Mouse (Mus musculus): ENCODE results near the gene Cyp4f37. TPM values are rescaled to one million over a fixed set of nuclear protein-coding genes. Genes with fewer than 3 reads are reported as not detected.
"Not testable (repeated sequence)": the region's sequence is repeated elsewhere in the genome, so short reads cannot be mapped to it uniquely, and the experiment has no call there.

The Cyp4f37 gene
- polyA plus RNA-seq (2015; fragmentation: Nextera tagmentation; extraction: Ambion mirVana): not detected in 2 replicates

DNA sequence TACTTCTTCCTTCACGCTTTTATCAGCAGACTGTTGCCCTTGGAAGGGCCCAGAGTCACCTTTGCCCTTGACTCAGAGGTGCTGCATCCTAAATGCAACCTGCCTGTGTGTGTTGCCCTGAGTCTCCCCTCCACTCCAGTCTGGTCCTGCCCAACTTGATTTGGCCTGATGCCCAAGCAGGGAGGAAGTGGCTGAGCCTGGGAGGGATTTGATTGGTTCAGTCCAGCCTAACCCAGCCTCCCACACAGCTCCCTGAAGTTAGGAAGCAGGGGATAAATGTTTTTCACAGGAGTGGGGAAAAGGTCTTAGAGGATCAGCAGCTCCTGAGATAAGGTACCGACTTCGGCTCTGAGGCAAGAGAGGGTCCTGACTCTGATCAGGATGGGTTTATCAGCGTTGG lies at the start of gene Cyp4f37:
Gene Cyp4f37, plus strand, starts transcription at position 292 of the 400 bp plus-strand sequence.
- H3K4me3 ChIP-seq (replicated peaks); H3K36me3 ChIP-seq; H3K9me3 ChIP-seq (replicated peaks); H3K27me3 ChIP-seq; DNase-seq; H3K4me2 ChIP-seq; H3K4me1 ChIP-seq (replicated peaks); H3K27ac ChIP-seq; H3K9ac ChIP-seq; ATAC-seq (ENCODE audit: low read depth): not testable (repeated sequence)
- 46% methylated on average over 4 of the region's 4 CpGs for WGBS (ENCODE audit: insufficient replicate concordance)

- H3K4me2 ChIP-seq; H3K4me3 ChIP-seq (replicated peaks); H3K4me1 ChIP-seq (replicated peaks); H3K36me3 ChIP-seq; H3K27me3 ChIP-seq; H3K9ac ChIP-seq; DNase-seq; H3K9me3 ChIP-seq (replicated peaks); ATAC-seq (ENCODE audit: low read depth); H3K27ac ChIP-seq: not testable (repeated sequence)
- WGBS (ENCODE audit: insufficient replicate concordance): 60% methylated on average over 2 of the region's 2 CpGs
Observed at GRCm38 (mm10) chr17:32573286-32573685, 47.8 kb upstream of the Cyp4f37 start.

GRCm38 (mm10) chr17:32577496-32578186 lies 43.5 kb upstream of the Cyp4f37 start:
- whole genome bisulfite sequencing (ENCODE audit: insufficient replicate concordance): 54% methylated on average over 7 of the region's 7 CpGs
- DNase-seq: no peak
- H3K9me3 ChIP-seq (replicated peaks): no peaks in the 10 kb centered on the region
- H3K36me3 ChIP-seq: no peaks in the 10 kb centered on the region
- no peak overlapping the region for H3K4me2 ChIP-seq
- no peaks in the 10 kb centered on the region for H3K4me1 ChIP-seq (replicated peaks)
- no peak overlapping the region for H3K9ac ChIP-seq
- no peaks in the 10 kb centered on the region for H3K27me3 ChIP-seq
- no peak overlapping the region for H3K4me3 ChIP-seq (replicated peaks)
- H3K27ac ChIP-seq: no peak overlapping the region
- no peak for ATAC-seq (ENCODE audit: low read depth)

DNA sequence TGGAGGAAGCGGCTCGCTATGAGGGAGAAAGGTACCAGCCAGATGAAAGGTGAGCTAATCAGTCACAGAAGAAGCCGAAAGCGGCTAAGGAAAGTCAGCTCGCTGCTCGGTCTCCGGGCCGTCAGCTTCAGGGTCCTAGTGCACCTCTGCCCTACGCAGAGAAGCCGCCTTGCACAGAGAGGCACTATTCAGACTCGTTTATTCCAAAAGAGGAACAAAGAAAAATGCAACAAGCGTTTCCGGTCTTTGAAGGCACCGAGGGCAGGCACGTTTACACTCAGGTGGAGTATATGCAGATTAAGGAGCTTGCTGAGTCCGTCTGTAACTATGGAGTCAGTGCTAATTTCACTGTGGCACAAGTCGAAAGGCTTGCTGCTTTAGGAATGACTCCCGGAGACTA lies 24.6 kb upstream of the Cyp4f37 start:
- no peak overlapping the region for H3K4me2 ChIP-seq
- WGBS (ENCODE audit: insufficient replicate concordance): 78% methylated on average over 18 of the region's 18 CpGs
- no peak overlapping the region for H3K4me3 ChIP-seq (replicated peaks)
- no peak overlapping the region for H3K27ac ChIP-seq
- DNase-seq (no peak), ATAC-seq (ENCODE audit: low read depth) (no peak)
- no peaks in the 10 kb centered on the region for H3K4me1 ChIP-seq (replicated peaks)
- H3K36me3 ChIP-seq: no peaks in the 10 kb centered on the region
- H3K9ac ChIP-seq: no peak overlapping the region
- no peaks in the 10 kb centered on the region for H3K27me3 ChIP-seq
- 0 out of 2 replicates have a peak, but pooled peaks cover 5% of the 10 kb centered on the region for H3K9me3 ChIP-seq (replicated peaks)

GRCm38 (mm10) chr17:32608055-32608454 lies 13.1 kb upstream of the Cyp4f37 start:
- Histone ChIP-seq H3K9me3 (replicated peaks) (no peaks in the 10 kb centered on the region), H3K27me3 (no peaks in the 10 kb centered on the region), H3K4me2 (no peak overlapping the region), H3K4me1 (replicated peaks) (no peaks in the 10 kb centered on the region), H3K9ac (no peak overlapping the region), H3K27ac (no peak overlapping the region), H3K4me3 (replicated peaks) (no peak overlapping the region), H3K36me3 (no peaks in the 10 kb centered on the region)
- DNase-seq: no peak
- ATAC-seq (ENCODE audit: low read depth): no peak
- WGBS (ENCODE audit: insufficient replicate concordance): 39% methylated on average over 1 of the region's 1 CpGs

GRCm38 (mm10) chr17:32610231-32610630 lies 10.9 kb upstream of the Cyp4f37 start:
- 55% methylated on average over 3 of the region's 3 CpGs for WGBS (ENCODE audit: insufficient replicate concordance)
- not testable (repeated sequence) for H3K27ac ChIP-seq; H3K9me3 ChIP-seq (replicated peaks); H3K36me3 ChIP-seq; H3K4me2 ChIP-seq; H3K4me3 ChIP-seq (replicated peaks); H3K27me3 ChIP-seq; ATAC-seq (ENCODE audit: low read depth); H3K9ac ChIP-seq; H3K4me1 ChIP-seq (replicated peaks); DNase-seq

DNA sequence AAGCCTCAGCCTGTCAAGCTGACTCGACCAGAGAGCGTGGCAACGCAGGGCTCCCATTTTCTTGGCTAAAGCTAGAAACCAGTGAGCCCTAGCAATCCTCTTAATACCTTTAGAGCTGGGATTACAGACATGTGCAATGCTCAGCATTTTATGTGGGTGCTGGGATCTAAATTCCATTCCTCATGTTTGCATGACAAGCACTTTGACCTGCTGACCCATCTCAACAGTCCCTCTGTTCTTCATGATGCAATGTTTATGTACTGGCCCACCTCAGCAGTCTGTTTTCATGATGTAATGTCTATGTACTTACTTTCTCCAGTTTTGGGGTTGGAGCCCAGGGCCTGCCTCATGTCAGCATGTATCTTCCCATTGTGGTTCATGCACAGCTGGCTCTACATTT lies 10.2 kb upstream of the Cyp4f37 start:
- no peak for ATAC-seq (ENCODE audit: low read depth)
- Histone ChIP-seq H3K27ac (no peak overlapping the region), H3K4me2 (no peak overlapping the region), H3K4me1 (replicated peaks) (no peaks in the 10 kb centered on the region), H3K9me3 (replicated peaks) (no peaks in the 10 kb centered on the region), H3K27me3 (no peaks in the 10 kb centered on the region), H3K4me3 (replicated peaks) (no peak overlapping the region), H3K36me3 (no peaks in the 10 kb centered on the region), H3K9ac (no peak overlapping the region)
- 63% methylated on average over 3 of the region's 3 CpGs for WGBS (ENCODE audit: insufficient replicate concordance)
- DNase-seq: no peak

DNA sequence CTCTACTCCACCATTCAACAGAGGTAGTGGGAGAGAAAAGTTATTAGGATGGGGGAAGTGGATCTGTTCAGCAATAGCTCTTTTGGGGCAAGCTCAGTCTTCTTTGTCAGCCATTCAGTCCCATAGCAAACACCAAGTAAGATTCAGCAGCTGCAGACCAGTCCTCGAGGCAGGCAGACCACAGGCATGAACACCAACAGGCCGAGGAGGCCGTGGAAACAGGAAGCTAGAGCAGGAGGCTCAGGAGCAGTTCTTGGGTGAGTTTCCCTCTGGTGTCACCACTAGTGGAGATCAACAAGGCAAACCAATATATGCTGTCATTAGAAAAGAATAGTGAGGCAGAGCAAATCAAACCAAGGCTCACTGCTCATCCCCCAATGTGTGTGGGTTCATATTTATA lies 8.7 kb upstream of the Cyp4f37 start:
- Histone ChIP-seq H3K4me3 (replicated peaks) (no peak overlapping the region), H3K27ac (no peak overlapping the region)
- 28% methylated on average over 3 of the region's 3 CpGs for WGBS (ENCODE audit: insufficient replicate concordance)

DNA sequence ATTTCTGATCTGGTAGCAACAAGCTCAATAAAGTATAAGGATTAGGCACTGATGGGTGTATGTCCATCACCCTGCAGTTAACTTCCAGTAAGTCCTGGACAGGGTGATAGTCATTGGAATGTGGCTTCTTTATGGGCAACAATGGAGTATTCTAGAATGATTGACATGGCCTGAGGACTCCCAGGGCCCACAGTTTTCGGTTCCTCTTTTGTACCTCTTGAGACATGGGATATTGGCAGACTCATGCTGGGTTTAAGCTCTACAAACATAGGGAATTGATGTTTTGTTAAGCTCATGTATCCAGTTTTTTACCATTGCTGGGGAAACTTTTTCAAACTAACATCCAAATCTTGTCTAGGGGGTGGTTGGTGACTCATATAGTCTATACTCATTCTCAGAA lies 3.9 kb upstream of the Cyp4f37 start:
- DNase-seq (no peak), ATAC-seq (ENCODE audit: low read depth) (no peak)
- Histone ChIP-seq H3K27me3 (no peaks in the 10 kb centered on the region), H3K27ac (no peak overlapping the region), H3K9me3 (replicated peaks) (peaks cover 7% of the 10 kb centered on the region; the same call in 1 of the 2 replicates), H3K36me3 (no peaks in the 10 kb centered on the region), H3K9ac (no peak overlapping the region), H3K4me2 (no peak overlapping the region), H3K4me3 (replicated peaks) (no peak overlapping the region), H3K4me1 (replicated peaks) (no peaks in the 10 kb centered on the region)
- 42% methylated on average over 1 of the region's 1 CpGs for WGBS (ENCODE audit: insufficient replicate concordance)

More for the DNA sequence above, 8.7 kb upstream of the Cyp4f37 start:
- no peaks in the 10 kb centered on the region for H3K4me1 ChIP-seq (replicated peaks)
- H3K9ac ChIP-seq: no peak overlapping the region
- H3K36me3 ChIP-seq: no peaks in the 10 kb centered on the region
- DNase-seq (no peak), ATAC-seq (ENCODE audit: low read depth) (no peak)
- no peak overlapping the region for H3K4me2 ChIP-seq
- H3K9me3 ChIP-seq (replicated peaks): no peaks in the 10 kb centered on the region
- no peaks in the 10 kb centered on the region for H3K27me3 ChIP-seq

- not testable (repeated sequence) for ATAC-seq (ENCODE audit: low read depth); H3K4me2 ChIP-seq; H3K9ac ChIP-seq; H3K4me3 ChIP-seq (replicated peaks); H3K27ac ChIP-seq; H3K9me3 ChIP-seq (replicated peaks); H3K27me3 ChIP-seq; DNase-seq; H3K36me3 ChIP-seq; H3K4me1 ChIP-seq (replicated peaks)
- WGBS (ENCODE audit: insufficient replicate concordance): 61% methylated on average over 7 of the region's 7 CpGs
Observed at GRCm38 (mm10) chr17:32629726-32630125, 8.6 kb downstream of the Cyp4f37 start.

- Histone ChIP-seq H3K9ac (no peak overlapping the region), H3K36me3 (no peaks in the 10 kb centered on the region), H3K4me1 (replicated peaks) (0 out of 2 replicates have a peak, but pooled peaks cover 2% of the 10 kb centered on the region), H3K4me3 (replicated peaks) (no peak overlapping the region), H3K9me3 (replicated peaks) (no peaks in the 10 kb centered on the region), H3K4me2 (no peak overlapping the region), H3K27ac (no peak overlapping the region), H3K27me3 (no peaks in the 10 kb centered on the region)
- 59% methylated on average over 3 of the region's 3 CpGs for WGBS (ENCODE audit: insufficient replicate concordance)
- ATAC-seq (ENCODE audit: low read depth): no peak
- no peak for DNase-seq
Observed at GRCm38 (mm10) chr17:32631936-32632335, 10.8 kb downstream of the Cyp4f37 start.
